Mouse (Mus musculus): ENCODE measurements at regions not wholly inside any gene's neighbourhood (a gene's known extent, or its start where the extent isn't known, plus 50 kb on each side); places are given as distances from the start of the nearest gene placed in this dataset.

- no peak for TF ChIP-seq GATA1 (IDR thresholded peaks at IDR 0.05; ENCODE audit: borderline replicate concordance, low read length)
- TF ChIP-seq CTCF (IDR thresholded peaks at IDR 0.05; ENCODE audit: low read depth, low read length): no peak
- TF ChIP-seq TAL1 (conservative IDR thresholded peaks at IDR 0.05; ENCODE audit: low read depth, low read length): no peak
- no peak for TF ChIP-seq GATA2 (IDR thresholded peaks at IDR 0.05; ENCODE audit: borderline replicate concordance, low read depth, low read length)
- no peak for TF ChIP-seq POLR2AphosphoS5 (IDR thresholded peaks at IDR 0.05; ENCODE audit: insufficient replicate concordance, low read depth, low read length)
Measured at GRCm38 (mm10) chr4:34275372-34275771, 225.4 kb upstream of the Spaca1 start.

Measured in G1E (cell line).